Mouse (Mus musculus) MEL (cell line): ENCODE data around the gene Hinfp. TPM values are rescaled to one million over a fixed set of nuclear protein-coding genes. Genes with fewer than 3 reads are reported as not detected.

Source experiments
- BHLHE40 ChIP-seq: IDR thresholded peaks from 2 replicates; pipeline ENCODE4 v1.6.1; 2012; ENCODE audit warnings: low read depth, mild to moderate bottlenecking, inconsistent platforms, low read length, improper control_type of control experiment, borderline replicate concordance
- CHD1 ChIP-seq: IDR thresholded peaks from 2 replicates; pipeline ENCODE4 v1.6.1; 2012; ENCODE audit warnings: low read depth, mild to moderate bottlenecking, inconsistent platforms, low read length, improper control_type of control experiment
- CHD2 ChIP-seq: IDR thresholded peaks from 2 replicates; pipeline ENCODE4 v1.6.1; 2011; ENCODE audit warnings: low read length, improper control_type of control experiment
- E2F4 ChIP-seq: IDR thresholded peaks from 2 replicates; pipeline ENCODE4 v1.6.1; 2011; ENCODE audit warnings: low read depth, low read length, improper control_type of control experiment, borderline replicate concordance
- ELF1 ChIP-seq: IDR thresholded peaks from 2 replicates; pipeline ENCODE4 v1.6.1; 2014; ENCODE audit warnings: low read depth, mild to moderate bottlenecking, inconsistent platforms, low read length, improper control_type of control experiment, moderate library complexity
- EP300 ChIP-seq, 2 experiments: IDR thresholded peaks; 2 replicates each; pipeline ENCODE4 v1.6.1; 2011; ENCODE audit warnings: improper control_type of control experiment in 2 of 2, low read length in 2 of 2, low read depth in 1 of 2, mild to moderate bottlenecking in 1 of 2
- JUND ChIP-seq: IDR thresholded peaks from 2 replicates; pipeline ENCODE4 v1.6.1; 2011; ENCODE audit warnings: low read depth, mild to moderate bottlenecking, improper control_type of control experiment, low read length
- MAFK ChIP-seq: IDR thresholded peaks from 2 replicates; pipeline ENCODE4 v1.6.1; 2011; ENCODE audit warnings: low read depth, mild to moderate bottlenecking, low read length, improper control_type of control experiment, borderline replicate concordance
- MAX ChIP-seq: IDR thresholded peaks from 2 replicates; pipeline ENCODE4 v1.6.1; 2011; ENCODE audit warnings: low read length, improper control_type of control experiment
- MAZ ChIP-seq: IDR thresholded peaks from 2 replicates; pipeline ENCODE4 v1.6.1; 2012; ENCODE audit warnings: low read depth, mild to moderate bottlenecking, inconsistent platforms, low read length, improper control_type of control experiment
- MEF2A ChIP-seq: IDR thresholded peaks from 2 replicates; pipeline ENCODE4 v1.6.1; 2014; ENCODE audit warnings: low read depth, mild to moderate bottlenecking, inconsistent platforms, low read length, improper control_type of control experiment; ENCODE audit not compliant: poor library complexity, insufficient replicate concordance, severe bottlenecking; ENCODE audit errors: extremely low read depth
- MXI1 ChIP-seq: IDR thresholded peaks from 2 replicates; pipeline ENCODE4 v1.6.1; 2011; ENCODE audit warnings: mild to moderate bottlenecking, low read depth, low read length, improper control_type of control experiment
- NELFE ChIP-seq: IDR thresholded peaks from 2 replicates; pipeline ENCODE4 v1.6.1; 2011; ENCODE audit warnings: low read depth, low read length, improper control_type of control experiment
- POLR2A ChIP-seq, 2 experiments: IDR thresholded peaks; 2 replicates each; pipeline ENCODE4 v1.6.1; 2011 to 2012; ENCODE audit warnings: low read length in 2 of 2, mild to moderate bottlenecking in 2 of 2, control low read depth in 1 of 2, improper control_type of control experiment in 1 of 2, low read depth in 1 of 2, moderate library complexity in 1 of 2; ENCODE audit not compliant: control insufficient read depth in 1 of 2, insufficient read depth in 1 of 2, poor library complexity in 1 of 2
- POLR2AphosphoS2 ChIP-seq: IDR thresholded peaks from 2 replicates; pipeline ENCODE4 v1.6.1; 2011; ENCODE audit warnings: low read length, improper control_type of control experiment
- POLR2AphosphoS5 ChIP-seq: IDR thresholded peaks from 2 replicates; pipeline ENCODE4 v1.6.1; 2012; ENCODE audit warnings: low read depth, borderline replicate concordance, mild to moderate bottlenecking, inconsistent platforms, low read length, moderate library complexity, mixed read lengths
- SIN3A ChIP-seq: IDR thresholded peaks from 2 replicates; pipeline ENCODE4 v1.6.1; 2012; ENCODE audit warnings: low read length, improper control_type of control experiment, inconsistent platforms
- SMC3 ChIP-seq: IDR thresholded peaks from 2 replicates; pipeline ENCODE4 v1.6.1; 2011; ENCODE audit warnings: low read depth, low read length, improper control_type of control experiment
- TAL1 ChIP-seq: IDR thresholded peaks from 2 replicates; pipeline ENCODE4 v1.6.1; 2012; ENCODE audit warnings: mild to moderate bottlenecking, inconsistent platforms, low read length, moderate library complexity, mixed read lengths
- TBP ChIP-seq: IDR thresholded peaks from 2 replicates; pipeline ENCODE4 v1.8.0; 2011; ENCODE audit warnings: low read depth, low read length, improper control_type of control experiment
- TCF12 ChIP-seq: IDR thresholded peaks from 2 replicates; pipeline ENCODE4 v1.6.1; 2014; ENCODE audit warnings: low read depth, mild to moderate bottlenecking, inconsistent platforms, low read length, improper control_type of control experiment, moderate library complexity
- USF2 ChIP-seq, 2 experiments: IDR thresholded peaks; 2 replicates each; pipeline ENCODE4 v1.6.1; 2011 to 2012; ENCODE audit warnings: improper control_type of control experiment in 2 of 2, low read length in 2 of 2, borderline replicate concordance in 1 of 2, inconsistent platforms in 1 of 2, low read depth in 1 of 2, mild to moderate bottlenecking in 1 of 2; ENCODE audit not compliant: insufficient read depth in 1 of 2
- ZKSCAN1 ChIP-seq: IDR thresholded peaks from 2 replicates; pipeline ENCODE4 v1.6.1; 2012; ENCODE audit warnings: low read depth, mild to moderate bottlenecking, inconsistent platforms, low read length, improper control_type of control experiment, moderate library complexity
- ZMIZ1 ChIP-seq: IDR thresholded peaks from 2 replicates; pipeline ENCODE4 v1.6.1; 2012; ENCODE audit warnings: low read depth, mild to moderate bottlenecking, inconsistent platforms, low read length, improper control_type of control experiment, moderate library complexity
- ZNF384 ChIP-seq: IDR thresholded peaks from 2 replicates; pipeline ENCODE4 v1.6.1; 2012; ENCODE audit warnings: low read depth, mild to moderate bottlenecking, inconsistent platforms, low read length, improper control_type of control experiment
- polyA plus RNA-seq, 2 experiments: library from polyadenylated mRNA; stranded (reverse) in 1 of 2; unstranded in 1 of 2; fragments of >175 nt in 1 of 2; fragments of >200 nt in 1 of 2; gene quantifications; 2 replicates each; pipeline versions ENCODE4 v1.2.1 to v1.2.4; 2012; ENCODE audit warnings: low replicate concordance in 2 of 2, low read depth in 1 of 2; ENCODE audit not compliant: insufficient read length in 2 of 2, insufficient read depth in 1 of 2, missing spikeins in 1 of 2
- total RNA-seq: library from RNA; depleted of rRNA; stranded (reverse); fragments of 300-350 nt; gene quantifications from 2 replicates; pipeline ENCODE4 v1.2.3, GENCODE M21; 2012

Hinfp gene
- total and polyA plus RNA-seq, 3 experiments, result 16.4 to 31.3 TPM; not detected in 1

DNA sequence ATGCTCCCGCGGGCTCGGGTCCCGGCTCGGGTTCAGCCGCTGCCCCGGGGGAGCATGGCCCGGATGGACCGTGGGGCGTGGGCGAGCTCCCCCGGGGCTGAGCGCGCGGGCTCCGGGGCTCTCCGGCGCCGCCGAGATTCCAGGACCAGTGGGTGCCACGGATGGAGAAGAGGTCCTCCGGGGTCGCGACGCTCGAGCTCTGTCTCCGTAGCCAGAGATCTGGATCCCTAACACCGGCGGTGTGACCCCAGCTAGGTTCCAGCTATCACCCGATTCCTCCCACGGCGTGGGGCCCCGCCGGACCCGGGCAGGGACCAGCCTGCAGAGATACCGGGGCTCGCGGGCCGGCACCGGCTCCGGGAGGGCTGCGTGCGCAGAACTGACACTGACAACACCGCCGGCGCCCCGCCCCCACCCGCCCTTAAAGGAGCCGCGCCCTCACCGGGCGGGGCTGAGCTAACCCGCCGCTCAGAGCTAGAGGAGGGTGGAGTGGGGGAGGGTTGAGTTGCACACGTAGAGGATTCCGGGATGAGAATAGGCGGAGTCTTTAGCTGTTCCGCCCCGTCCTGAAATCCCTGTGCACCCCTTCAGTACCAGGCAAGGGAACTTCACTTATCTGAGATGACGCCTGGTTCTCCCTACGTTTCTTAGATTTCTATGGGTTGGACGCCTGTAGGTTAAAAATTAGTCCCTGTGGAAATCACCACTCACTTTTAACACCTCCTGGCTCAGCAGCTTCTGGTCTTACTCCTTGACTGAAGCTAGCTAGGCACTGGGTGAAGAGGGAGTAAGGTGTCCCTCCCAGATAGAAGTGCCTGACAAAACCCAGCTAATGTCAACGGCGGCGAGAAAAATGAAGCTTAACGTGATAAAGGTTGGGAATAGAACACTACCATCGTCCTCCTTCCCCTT lies 14.7 kb upstream of the Hinfp start, which contains the start of gene C2cd2l (continued):
- no peak for TF ChIP-seq ZKSCAN1
- TF ChIP-seq ZNF384, result peak; percentile 12; the same call in 1 of the 2 replicates
- TF ChIP-seq ELF1, result peak; percentile 79
- no peak for TF ChIP-seq USF2 (IDR thresholded peaks at IDR 0.05; ENCODE audit: borderline replicate concordance in 1 of 2, insufficient read depth in 1 of 2, low read depth in 1 of 2, low read length in 2 of 2)
- peak; percentile 88 for TF ChIP-seq SIN3A
- no peak for TF ChIP-seq ZMIZ1
- TF ChIP-seq MAFK, result no peak
- TF ChIP-seq CHD1, result no peak
- TF ChIP-seq TCF12, result peak; percentile 56; the same call in 1 of the 2 replicates
- peak; percentile 50 for TF ChIP-seq MAX
- no peak for TF ChIP-seq TAL1
- TF ChIP-seq BHLHE40, result no peak; the same call in 1 of the 2 replicates
- TF ChIP-seq E2F4, result no peak
- no peak for TF ChIP-seq EP300 (IDR thresholded peaks at IDR 0.05; ENCODE audit: low read depth in 1 of 2, low read length in 2 of 2)
- no peak for TF ChIP-seq SMC3
- TF ChIP-seq MEF2A, result no peak
- peak; percentile 52 to 68; a peak in 3 of 4 replicates for TF ChIP-seq POLR2A (IDR thresholded peaks at IDR 0.05; ENCODE audit: control insufficient read depth in 1 of 2, insufficient read depth in 1 of 2, low read depth in 1 of 2, low read length in 2 of 2, poor library complexity in 1 of 2)
- TF ChIP-seq MXI1, result peak; percentile 10
- TF ChIP-seq MAZ, result peak; percentile 24; the same call in 1 of the 2 replicates
- no peak for TF ChIP-seq JUND
- no peak for TF ChIP-seq TBP
- peak; percentile 40; the same call in 1 of the 2 replicates for TF ChIP-seq POLR2AphosphoS2
- no peak for TF ChIP-seq CHD2
- TF ChIP-seq NELFE, result peak; percentile 69
- no peak for TF ChIP-seq POLR2AphosphoS5
- TF ChIP-seq, all 39 proteins: peak for 17
